Mouse (Mus musculus) C2C12 (cell line): Measurements from ENCODE around the gene Mlxipl. TPM values are rescaled to one million over a fixed set of nuclear protein-coding genes. Genes with fewer than 3 reads are reported as not detected.

Experiments used
- H3K27me3 ChIP-seq: one replicate; pipeline ENCODE4 v1.6.1; 2011; ENCODE audit not compliant: control insufficient read depth, insufficient read depth, insufficient read length
- H3K36me3 ChIP-seq: one replicate; pipeline ENCODE4 v1.6.1; 2011; ENCODE audit not compliant: control insufficient read depth, insufficient read depth
- H3K4me3 ChIP-seq: one replicate; pipeline ENCODE4 v1.5.1; 2011; ENCODE audit warnings: mild to moderate bottlenecking, control low read depth; ENCODE audit not compliant: poor library complexity, insufficient read depth, severe bottlenecking
- H3K79me2 ChIP-seq: one replicate; pipeline ENCODE4 v1.6.1; 2011; ENCODE audit not compliant: control insufficient read depth, insufficient read depth
- H3K79me3 ChIP-seq: one replicate; pipeline ENCODE4 v1.6.1; 2011; ENCODE audit warnings: low read depth, control low read depth
- H3ac ChIP-seq: one replicate; pipeline ENCODE3; 2011; ENCODE audit warnings: low read depth; ENCODE audit not compliant: control insufficient read depth, insufficient read length
- CEBPB ChIP-seq: IDR thresholded peaks from one replicate; pipeline ENCODE4 v1.6.1; 2011; ENCODE audit warnings: low read depth, mild to moderate bottlenecking, control low read depth, moderate library complexity
- CTCF ChIP-seq: IDR thresholded peaks from one replicate; pipeline ENCODE4 v1.5.1; 2011; ENCODE audit not compliant: control insufficient read depth, insufficient read depth, insufficient read length
- FOSL1 ChIP-seq: IDR thresholded peaks from one replicate; pipeline ENCODE4 v1.8.0; 2011; ENCODE audit warnings: mild to moderate bottlenecking, low read length; ENCODE audit not compliant: poor library complexity, insufficient read depth, severe bottlenecking
- MAX ChIP-seq: IDR thresholded peaks from one replicate; pipeline ENCODE4 v1.6.1; 2011; ENCODE audit warnings: mild to moderate bottlenecking, control low read depth
- MYOD1 ChIP-seq: IDR thresholded peaks from one replicate; pipeline ENCODE4 v1.6.1; 2011; ENCODE audit warnings: low read depth; ENCODE audit not compliant: control insufficient read depth, insufficient read length
- MYOG ChIP-seq: IDR thresholded peaks from one replicate; pipeline ENCODE4 v1.6.1; 2011; ENCODE audit not compliant: control insufficient read depth, insufficient read length; ENCODE audit errors: extremely low read depth
- USF1 ChIP-seq: IDR thresholded peaks from one replicate; pipeline ENCODE4 v1.6.1; 2011; ENCODE audit warnings: low read depth, mild to moderate bottlenecking, control low read depth, moderate library complexity
- polyA plus RNA-seq: library from polyadenylated mRNA; unstranded; fragments of >200 nt; fragmentation: generic; extraction: Trizol; gene quantifications from one replicate; pipeline ENCODE4 v1.2.1, GENCODE M21; 2012; ENCODE audit warnings: missing spikeins

Gene Mlxipl
- polyA plus RNA-seq, 1 experiment: not detected

- no peaks in the 10 kb centered on the region for H3K36me3 ChIP-seq
Measured at GRCm38 (mm10) chr5:135145955-135146354, 56.3 kb downstream of the Mlxipl start.

GRCm38 (mm10) chr5:135148715-135149052 lies 59.0 kb downstream of the Mlxipl start:
- H3ac ChIP-seq: peak overlapping the region; percentile 59
- H3K4me3 ChIP-seq: peak overlapping the region; percentile 30
- H3K79me3 ChIP-seq: peaks cover 7% of the 10 kb centered on the region
- peaks cover under 1% of the 10 kb centered on the region for H3K27me3 ChIP-seq
- H3K79me2 ChIP-seq: peaks cover 27% of the 10 kb centered on the region
- H3K36me3 ChIP-seq: peaks cover 8% of the 10 kb centered on the region
- TF ChIP-seq CTCF (no peak), MAX (no peak), MYOG (no peak)

More at GRCm38 (mm10) chr5:135145955-135146354, 56.3 kb downstream of the Mlxipl start:
- no peak overlapping the region for H3ac ChIP-seq
- peaks cover 6% of the 10 kb centered on the region for H3K79me3 ChIP-seq
- H3K27me3 ChIP-seq: peaks cover 21% of the 10 kb centered on the region
- H3K79me2 ChIP-seq: peaks cover 14% of the 10 kb centered on the region
- H3K4me3 ChIP-seq: no peak overlapping the region
- TF ChIP-seq FOSL1: no peak
- no peak for TF ChIP-seq MYOG
- TF ChIP-seq CTCF: no peak
- TF ChIP-seq MYOD1: no peak
- no peak for TF ChIP-seq MAX
- TF ChIP-seq CEBPB: no peak
- TF ChIP-seq USF1: no peak

GRCm38 (mm10) chr5:135149053-135149819 lies 59.5 kb downstream of the Mlxipl start, which contains the start of gene Tbl2:
Gene Tbl2, plus strand, starts transcription at chr5:135149657.
- Histone ChIP-seq H3K27me3 (no peaks in the 10 kb centered on the region), H3ac (peak within 1 kb of the TSS; percentile 82), H3K79me2 (peaks cover 27% of the 10 kb centered on the region), H3K36me3 (peaks cover 13% of the 10 kb centered on the region), H3K4me3 (peak within 1 kb of the TSS; percentile 74), H3K79me3 (peaks cover 7% of the 10 kb centered on the region)
- no peak for TF ChIP-seq FOSL1
- no peak for TF ChIP-seq CTCF
- TF ChIP-seq MAX: peak; percentile 45
- no peak for TF ChIP-seq MYOG
- TF ChIP-seq USF1: peak; percentile 95
- TF ChIP-seq CEBPB: no peak
- TF ChIP-seq MYOD1: peak; percentile 19

- no peak for TF ChIP-seq MYOG
- TF ChIP-seq CTCF: no peak
- no peak for TF ChIP-seq FOSL1
- TF ChIP-seq CEBPB: no peak
- no peak for TF ChIP-seq MYOD1
- no peak for TF ChIP-seq MAX
- no peak for TF ChIP-seq USF1
- H3K79me3 ChIP-seq: peaks cover 7% of the 10 kb centered on the region
Measured at GRCm38 (mm10) chr5:135149820-135150178, 60.1 kb downstream of the Mlxipl start.

GRCm38 (mm10) chr5:135156496-135156895 lies 66.8 kb downstream of the Mlxipl start:
- Histone ChIP-seq H3K4me3 (no peak overlapping the region), H3K79me3 (no peaks in the 10 kb centered on the region), H3K27me3 (no peaks in the 10 kb centered on the region), H3K36me3 (peaks cover 65% of the 10 kb centered on the region), H3ac (no peak overlapping the region), H3K79me2 (peaks cover 8% of the 10 kb centered on the region)
- no peak for TF ChIP-seq MYOG
- TF ChIP-seq CEBPB: no peak
- TF ChIP-seq FOSL1: no peak
- TF ChIP-seq MAX: no peak
- no peak for TF ChIP-seq USF1
- no peak for TF ChIP-seq CTCF
- no peak for TF ChIP-seq MYOD1

More at GRCm38 (mm10) chr5:135149820-135150178, 60.1 kb downstream of the Mlxipl start:
- peaks cover 16% of the 10 kb centered on the region for H3K36me3 ChIP-seq
- H3ac ChIP-seq: peak overlapping the region; percentile 82
- peak overlapping the region; percentile 74 for H3K4me3 ChIP-seq
- H3K27me3 ChIP-seq: no peaks in the 10 kb centered on the region
- H3K79me2 ChIP-seq: peaks cover 27% of the 10 kb centered on the region

GRCm38 (mm10) chr5:135161221-135161620 lies 71.5 kb downstream of the Mlxipl start:
- Histone ChIP-seq H3K79me3 (no peaks in the 10 kb centered on the region), H3K36me3 (peaks cover 40% of the 10 kb centered on the region), H3K27me3 (no peaks in the 10 kb centered on the region), H3K79me2 (no peaks in the 10 kb centered on the region), H3ac (no peak overlapping the region), H3K4me3 (no peak overlapping the region)
- TF ChIP-seq CEBPB: no peak
